Mouse (Mus musculus) gastrocnemius, adult 2 months (tissue): Measurements from ENCODE around the gene Cxcl9. TPM values are rescaled to one million over a fixed set of nuclear protein-coding genes. Genes with fewer than 3 reads are reported as not detected.
A peak's percentile ranks its signal among the peaks of the same experiment; 100 is the strongest.

Experiments used
- DNase-seq: peaks from one replicate; pipeline ENCODE4 v3.0.0; 2022
- H3K27ac ChIP-seq: fragments of 200-600 bp; 2 replicates; pipeline ENCODE4 v1.8.1; 2022; ENCODE audit warnings: mild to moderate bottlenecking
- H3K4me3 ChIP-seq: fragments of 200-600 bp; 2 replicates; pipeline ENCODE4 v1.8.1; 2022; ENCODE audit warnings: mild to moderate bottlenecking, moderate library complexity
- CTCF ChIP-seq: fragments of 200-600 bp; IDR thresholded peaks from 2 replicates; pipeline ENCODE4 v1.8.1; 2022; ENCODE audit warnings: antibody characterized with exemption, mild to moderate bottlenecking, moderate library complexity
- intact Hi-C: fragments of 180-260 bp; cut with DNase I; formaldehyde crosslinking; loops from one replicate; pipeline ENCODE4 v1.15.1; 2025
- long read RNA-seq, 2 experiments: library from polyadenylated mRNA; stranded (forward); transcript quantifications; one replicate each; pipeline ENCODE4 v2.0.0; 2021
- total RNA-seq, 2 experiments: library from RNA; stranded (reverse); gene quantifications; 2 replicates each; pipeline ENCODE4 v1.2.3; 2021

The Cxcl9 gene
- under 1 TPM; 0.10 to 0.45 TPM for total RNA-seq
- long read RNA-seq, experiment 1: 0 reads
- long read RNA-seq, experiment 2: 0 reads

DNA sequence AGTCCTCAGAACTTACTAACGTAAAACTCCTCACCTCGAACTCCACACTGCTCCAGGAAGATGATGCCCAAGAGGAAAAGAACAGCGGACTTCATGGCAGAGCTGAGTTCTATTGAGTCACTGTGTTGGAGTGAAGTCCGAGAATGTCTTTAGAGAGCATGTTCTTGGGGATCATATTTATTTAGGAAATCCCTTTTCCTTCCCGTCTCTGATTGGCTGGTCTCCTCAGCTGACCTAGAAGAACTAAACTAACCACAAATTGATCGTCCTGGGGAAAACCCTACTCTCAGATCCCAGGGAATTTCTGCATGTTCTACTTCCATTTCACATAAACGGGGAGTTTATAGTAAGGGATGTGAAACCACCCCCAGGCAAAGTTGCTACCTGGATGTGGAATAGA is at the start of gene Cxcl9:
Gene Cxcl9 (minus strand): TSS at position 151 of the 400 bp plus-strand sequence.
- intact Hi-C loops: no loop called here
- Histone ChIP-seq H3K27ac (no peak within 1 kb of the TSS; the same call in 1 of the 2 replicates), H3K4me3 (peak within 1 kb of the TSS; percentile 15)
- DNase-seq: no peak
- no peak for TF ChIP-seq CTCF

DNA sequence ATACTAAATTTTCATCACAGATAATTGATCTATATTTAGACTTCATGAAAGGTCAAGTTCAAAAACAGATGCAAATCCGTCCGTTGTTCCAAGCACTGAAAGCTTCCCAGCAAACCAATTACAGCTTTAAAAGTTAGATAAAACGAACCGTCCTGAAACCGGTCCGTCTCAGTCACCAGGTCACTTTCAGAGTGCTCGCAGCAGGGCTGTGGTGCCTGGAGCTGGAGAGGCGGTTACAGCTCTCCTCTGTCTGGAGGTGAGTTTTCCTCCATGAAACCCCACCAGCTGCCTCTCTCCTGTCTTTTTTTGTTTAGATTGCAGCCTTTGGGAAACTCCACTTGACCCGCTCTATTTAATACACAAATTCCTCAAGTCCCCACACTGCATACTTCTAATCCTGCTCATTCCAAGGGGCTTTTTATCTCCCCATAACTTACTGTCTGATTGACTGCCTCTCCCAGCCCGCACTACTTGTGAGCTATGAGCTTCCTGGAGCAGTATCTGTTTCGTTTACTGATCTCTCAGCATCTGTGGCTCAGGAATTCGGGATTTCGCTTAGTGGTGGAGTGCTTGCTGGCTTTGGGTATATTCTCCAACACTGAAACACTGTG is 49.0 kb upstream of the Cxcl9 start:
- DNase-seq: no peak
- Histone ChIP-seq H3K4me3 (peak overlapping the region; percentile 63), H3K27ac (peak overlapping the region; percentile 83)
- TF ChIP-seq CTCF: no peak
- intact Hi-C loops: no loop called here

DNA sequence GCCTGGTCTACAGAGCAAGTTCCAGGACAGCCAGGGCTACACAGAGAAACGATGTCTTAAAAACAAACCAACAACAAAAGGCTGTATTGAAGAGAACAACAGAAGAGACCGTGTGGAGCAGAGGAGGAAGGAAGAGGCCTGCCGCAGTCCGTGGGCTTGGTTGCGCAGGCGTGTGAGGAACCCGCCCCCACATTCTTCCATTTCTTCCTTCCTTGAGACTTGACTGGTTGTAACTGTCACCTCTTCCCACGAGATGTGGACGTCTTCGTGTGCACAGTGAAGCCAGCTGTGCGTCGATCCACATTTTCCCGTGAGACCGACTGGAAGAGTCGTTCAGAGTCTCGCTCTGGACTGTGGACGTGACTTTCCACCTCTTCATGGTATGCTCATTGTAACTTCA is 47.5 kb upstream of the Cxcl9 start:
- peak overlapping the region; percentile 83 for H3K27ac ChIP-seq
- intact Hi-C loops: no loop called here
- DNase-seq: no peak
- no peak for TF ChIP-seq CTCF
- peak overlapping the region; percentile 32 for H3K4me3 ChIP-seq

DNA sequence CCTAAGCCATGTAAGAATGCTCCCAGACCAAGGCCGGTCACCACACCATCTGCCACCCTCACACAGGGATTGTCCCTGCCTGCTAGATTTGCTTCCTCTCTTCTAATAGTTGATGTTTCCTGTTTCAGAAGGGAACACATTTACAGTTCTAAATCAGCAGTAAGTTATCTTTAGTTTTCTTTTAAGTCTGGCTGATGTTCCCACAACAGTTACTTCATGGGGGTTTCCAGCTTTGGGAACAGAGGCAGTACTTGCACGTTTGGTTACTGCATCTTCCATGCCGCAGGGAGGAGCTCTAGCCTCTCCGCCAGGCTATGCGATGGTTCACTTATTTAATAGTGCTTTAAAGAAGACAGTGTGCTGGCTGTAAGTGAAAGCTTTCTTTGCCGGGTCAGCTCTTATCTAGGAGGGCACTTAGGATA is 46.9 kb upstream of the Cxcl9 start:
- intact Hi-C loops: no loop called here
- Histone ChIP-seq H3K27ac (peak overlapping the region; percentile 83), H3K4me3 (peak overlapping the region; percentile 32; the same call in 1 of the 2 replicates)
- peak; percentile 27; the same call in 1 of the 2 replicates for TF ChIP-seq CTCF
- DNase-seq: no peak

DNA sequence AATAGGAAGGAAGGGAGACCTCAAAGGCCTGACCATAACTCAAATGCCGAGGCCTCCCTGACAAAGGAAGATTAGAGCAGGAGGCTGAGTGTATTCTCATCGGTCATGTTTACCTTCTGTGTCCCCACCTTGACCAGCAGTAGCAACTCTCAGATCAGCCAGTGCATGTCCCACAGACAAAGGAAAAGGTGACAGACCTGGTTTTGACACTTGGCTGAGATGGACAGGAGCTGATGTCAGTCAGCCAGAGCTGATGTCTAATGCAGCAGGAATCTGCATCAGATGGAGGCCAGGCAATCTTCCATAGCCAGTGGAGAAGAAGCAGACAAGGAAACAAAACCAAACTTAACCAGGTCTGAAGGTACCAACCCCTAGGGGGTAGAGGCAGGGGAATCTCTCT is 44.7 kb upstream of the Cxcl9 start:
- Histone ChIP-seq H3K4me3 (no peak overlapping the region; the same call in 1 of the 2 replicates), H3K27ac (peak overlapping the region; percentile 29)
- intact Hi-C loops: no loop called here
- no peak for DNase-seq
- no peak for TF ChIP-seq CTCF

DNA sequence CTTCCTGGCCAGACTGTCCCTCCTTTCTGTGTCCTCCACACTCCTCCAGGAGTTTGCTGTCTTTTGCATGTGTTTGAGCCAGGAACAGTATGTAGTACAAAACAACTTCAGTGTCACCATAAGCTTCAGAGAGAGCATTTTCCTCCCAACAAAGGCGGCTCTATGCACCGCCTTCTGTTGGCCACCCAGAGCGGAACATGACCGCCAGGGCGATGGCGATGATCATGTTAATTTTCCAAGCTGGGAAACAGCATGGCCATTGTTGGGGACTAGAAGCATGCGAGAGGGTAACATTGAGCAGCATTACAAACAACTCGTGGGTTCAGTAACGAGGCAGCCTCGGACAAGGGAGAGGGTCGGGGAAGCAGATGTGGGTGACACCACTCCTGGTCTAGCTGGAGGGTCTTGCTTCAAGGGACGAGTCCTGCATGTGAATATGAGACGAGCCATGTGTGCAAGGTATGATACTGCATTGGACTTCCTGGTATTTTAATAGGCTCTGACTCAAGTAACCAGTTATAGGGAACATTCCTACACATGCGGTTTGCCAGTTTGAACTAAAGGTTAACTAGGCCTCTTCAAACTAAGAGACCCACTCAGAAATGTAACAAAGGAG is 43.6 kb upstream of the Cxcl9 start:
- no peak for TF ChIP-seq CTCF
- H3K27ac ChIP-seq: peak overlapping the region; percentile 29
- DNase-seq: no peak
- intact Hi-C loops: no loop called here
- no peak overlapping the region; the same call in 1 of the 2 replicates for H3K4me3 ChIP-seq

DNA sequence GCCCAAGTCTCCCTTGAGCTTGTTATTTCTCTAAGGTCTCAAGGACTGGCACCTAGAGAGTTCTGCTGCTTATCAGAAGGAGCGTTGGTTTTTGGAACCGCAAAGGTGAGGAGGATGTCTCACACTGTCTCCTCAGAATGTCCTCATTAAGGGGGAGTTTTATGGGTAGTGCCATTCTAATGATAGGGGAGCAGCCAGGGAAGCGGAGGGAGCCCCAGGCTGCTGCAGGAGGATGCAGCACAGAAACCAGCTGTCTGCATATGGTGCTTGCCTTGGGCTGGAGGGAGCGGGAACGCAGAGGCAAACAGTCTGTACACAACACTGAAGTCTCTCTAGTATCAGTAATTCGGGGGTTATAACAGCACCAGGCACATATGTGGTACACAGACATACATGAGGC is 43.0 kb upstream of the Cxcl9 start:
- no peak for DNase-seq
- Histone ChIP-seq H3K27ac (peak overlapping the region; percentile 29), H3K4me3 (no peak overlapping the region)
- TF ChIP-seq CTCF: no peak
- intact Hi-C loops: no loop called here

DNA sequence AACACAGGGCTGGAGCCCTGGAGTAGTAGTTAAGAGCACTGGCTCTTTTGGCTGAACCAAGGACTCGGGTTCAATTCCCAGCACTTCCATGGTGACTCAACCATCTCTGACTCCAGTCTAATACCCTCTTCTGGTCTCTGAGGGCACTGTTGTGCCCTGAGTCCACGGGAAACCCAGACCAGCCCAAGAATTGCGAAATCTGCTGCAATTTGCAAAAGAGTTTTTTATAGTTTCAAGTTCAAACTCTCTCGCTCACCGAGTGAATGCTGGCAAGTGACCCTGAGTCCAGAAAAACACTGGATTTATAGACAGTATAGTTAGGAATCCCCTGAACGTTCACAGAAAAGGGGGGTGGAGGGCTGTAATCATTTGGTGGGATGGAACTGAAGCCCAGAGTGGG is 42.5 kb upstream of the Cxcl9 start:
- no peak for TF ChIP-seq CTCF
- intact Hi-C loops: no loop called here
- Histone ChIP-seq H3K27ac (peak overlapping the region; percentile 29), H3K4me3 (no peak overlapping the region)
- no peak for DNase-seq

DNA sequence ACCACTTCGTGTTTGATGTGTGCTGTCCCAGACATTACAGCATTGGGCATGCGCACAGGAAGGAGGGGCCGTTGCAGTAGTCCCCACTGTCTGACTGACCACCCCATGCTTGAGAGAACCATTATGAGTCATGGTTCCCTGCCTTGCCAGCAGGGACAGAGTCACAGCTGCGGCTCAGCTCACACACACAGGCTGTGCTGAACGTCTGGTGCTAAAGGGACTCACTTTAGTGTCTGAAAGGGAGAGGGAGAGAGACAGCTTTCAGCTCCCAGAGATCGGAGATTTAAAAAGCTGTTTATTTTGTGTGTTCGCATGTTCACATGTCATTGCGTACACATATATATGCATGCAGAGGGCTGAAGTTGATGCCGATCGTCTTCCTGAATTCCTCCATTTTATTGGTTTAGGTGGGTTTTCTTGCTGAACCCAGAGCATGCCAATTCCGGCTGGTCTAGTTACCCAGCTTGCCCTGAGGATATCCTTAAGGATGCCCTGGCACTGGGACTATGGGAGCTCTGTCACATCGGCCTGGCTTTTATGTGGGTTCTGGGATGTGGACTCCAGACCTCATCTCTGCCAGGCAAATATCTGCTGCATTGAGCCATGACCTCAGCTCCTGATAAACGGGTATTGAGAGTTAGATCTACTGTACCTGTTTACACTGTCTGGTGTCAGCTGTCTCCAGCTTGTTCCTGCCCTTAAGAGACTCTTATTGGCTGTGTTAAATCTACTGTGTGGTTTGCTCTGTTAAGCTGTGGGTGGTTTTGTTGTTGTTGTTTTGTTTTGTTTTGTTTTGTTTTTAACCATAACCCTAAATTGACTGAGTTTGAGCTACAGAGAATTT is 41.5 kb upstream of the Cxcl9 start:
- no peak for TF ChIP-seq CTCF
- peak; percentile 86 for DNase-seq
- peak overlapping the region; percentile 52 for H3K4me3 ChIP-seq
- intact Hi-C loops: no loop called here
- H3K27ac ChIP-seq: peak overlapping the region; percentile 82

DNA sequence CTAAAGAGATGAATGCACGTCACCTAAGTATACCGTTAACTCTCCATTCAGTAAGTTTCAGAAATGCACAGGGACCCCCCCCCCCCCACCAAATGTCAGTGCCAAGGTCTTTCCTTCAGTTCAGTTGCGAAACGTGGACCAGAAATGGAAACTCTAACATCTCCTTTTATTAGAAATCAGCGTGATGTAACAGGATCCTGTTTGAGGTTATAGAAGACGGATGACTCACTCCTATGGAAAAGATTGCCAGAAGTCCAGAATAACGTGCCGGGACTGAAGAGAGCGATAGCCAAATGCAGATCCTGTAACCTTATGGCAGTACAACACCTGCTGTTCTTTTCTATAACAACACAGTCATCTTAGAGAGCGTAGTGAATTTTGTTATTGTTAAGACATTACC is 40.5 kb upstream of the Cxcl9 start:
- DNase-seq: no peak
- Histone ChIP-seq H3K4me3 (peak overlapping the region; percentile 52), H3K27ac (peak overlapping the region; percentile 88)
- no peak for TF ChIP-seq CTCF
- intact Hi-C loops: no loop called here

DNA sequence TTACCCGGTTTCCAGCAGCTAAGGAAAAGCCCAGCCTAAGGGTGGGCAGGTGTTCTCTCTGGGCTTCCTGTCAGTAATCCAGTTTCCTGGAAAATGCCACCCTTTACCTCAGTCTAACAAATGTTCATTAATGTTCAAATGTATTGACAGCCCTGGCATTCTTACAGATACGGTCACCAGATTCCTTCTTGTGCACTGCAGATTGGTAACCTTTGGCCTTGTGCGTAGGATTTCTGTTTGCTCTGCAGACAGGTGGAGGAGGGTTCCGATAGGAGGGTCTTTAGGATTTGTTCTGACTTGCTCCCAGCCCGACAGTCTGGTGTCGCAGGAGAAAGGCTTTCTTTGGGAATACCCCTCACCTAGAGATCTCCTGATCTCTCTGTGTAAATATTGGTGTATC is 38.7 kb upstream of the Cxcl9 start:
- intact Hi-C loops: no loop called here
- no peak overlapping the region for H3K27ac ChIP-seq
- DNase-seq: no peak
- no peak for TF ChIP-seq CTCF
- H3K4me3 ChIP-seq: no peak overlapping the region

DNA sequence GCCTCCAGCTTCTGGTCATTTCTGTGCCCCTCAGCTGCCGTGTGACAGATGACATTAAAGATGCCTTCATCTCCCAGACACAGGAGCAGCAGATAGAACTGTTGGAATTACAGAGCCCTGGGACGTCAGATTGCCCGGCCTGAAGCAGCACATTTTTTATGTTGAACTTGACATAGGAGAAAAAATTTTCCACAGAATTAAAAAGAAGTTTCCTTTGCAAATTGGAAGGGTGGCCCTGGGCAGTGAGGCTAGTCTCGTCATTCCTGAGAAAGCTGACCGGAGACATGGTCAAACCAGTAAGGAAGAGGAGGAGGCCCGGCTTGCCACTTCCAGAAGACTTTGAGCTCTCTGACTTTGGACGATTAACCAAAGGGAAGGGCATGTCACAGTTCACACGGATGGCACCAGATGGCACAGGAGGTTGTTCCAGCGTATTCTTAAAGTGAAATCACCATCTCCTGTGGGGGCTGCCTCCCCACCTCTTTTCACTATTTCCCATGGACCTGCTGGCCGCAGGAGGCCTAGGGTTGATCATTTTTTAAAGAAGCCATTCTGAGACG is 37.3 kb upstream of the Cxcl9 start:
- Histone ChIP-seq H3K4me3 (peak overlapping the region; percentile 56), H3K27ac (peak overlapping the region; percentile 75)
- no peak for TF ChIP-seq CTCF
- intact Hi-C loops: no loop called here
- DNase-seq: no peak

DNA sequence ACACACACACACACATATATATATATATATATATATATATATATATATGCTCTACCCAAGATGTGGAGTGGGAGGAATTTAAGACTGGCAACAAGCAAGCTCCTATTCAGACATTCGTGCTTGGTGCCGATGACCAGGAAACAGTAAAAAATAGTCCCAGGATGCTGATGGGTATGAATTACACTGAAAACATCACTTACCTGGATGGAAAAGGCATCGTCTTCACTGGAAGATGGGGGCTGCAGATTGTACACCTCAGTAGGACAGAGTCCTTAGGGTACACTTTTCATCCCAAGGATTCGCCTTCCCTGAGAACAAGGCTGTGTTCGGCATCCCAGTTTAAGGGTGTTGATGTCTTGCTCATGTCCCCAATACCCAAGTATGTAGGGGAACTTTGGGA is 36.1 kb upstream of the Cxcl9 start:
- DNase-seq: no peak
- H3K4me3 ChIP-seq: peak overlapping the region; percentile 56
- TF ChIP-seq CTCF: no peak
- peak overlapping the region; percentile 28; the same call in 1 of the 2 replicates for H3K27ac ChIP-seq
- intact Hi-C loops: no loop called here
